Mouse (Mus musculus): ENCODE data around the gene Dnmt1. TPM values are rescaled to one million over a fixed set of nuclear protein-coding genes. Genes with fewer than 3 reads are reported as not detected.
A peak's percentile ranks its signal among the peaks of the same experiment; 100 is the strongest.

Gene Dnmt1
- total RNA-seq, 4 experiments from 2014 or later, result 32.9 to 38.4 (median 35.2) TPM

- no peak for DNase-seq (ENCODE audit: low spot score in 2 of 2)
Measured at GRCm38 (mm10) chr9:20976961-20977689, 17.4 kb upstream of the Dnmt1 start.

GRCm38 (mm10) chr9:20976216-20976960, 16.7 kb upstream of the Dnmt1 start, which contains the start of gene S1pr2:
Gene S1pr2 (minus strand): TSS chr9:20976781.
- peak; percentile 30 to 48 for DNase-seq (ENCODE audit: low spot score in 2 of 2)

GRCm38 (mm10) chr9:20975431-20976215, 15.9 kb upstream of the Dnmt1 start:
- peak in 1 of 2 experiments; percentile 13 for DNase-seq (ENCODE audit: low spot score in 2 of 2)

- DNase-seq (ENCODE audit: low spot score in 2 of 2), result no peak
Measured at GRCm38 (mm10) chr9:20973682-20974075, 14.0 kb upstream of the Dnmt1 start.

GRCm38 (mm10) chr9:20973001-20973681, 13.5 kb upstream of the Dnmt1 start:
- no peak for DNase-seq (ENCODE audit: low spot score in 2 of 2)

- DNase-seq (ENCODE audit: low spot score in 2 of 2), result peak; percentile 68 to 71
Measured at GRCm38 (mm10) chr9:20972141-20972992, 12.7 kb upstream of the Dnmt1 start.

GRCm38 (mm10) chr9:20971751-20972140, 12.1 kb upstream of the Dnmt1 start:
- no peak for DNase-seq (ENCODE audit: low spot score in 2 of 2)

GRCm38 (mm10) chr9:20966747-20967146, 7.1 kb upstream of the Dnmt1 start:
- no peak for DNase-seq (ENCODE audit: low spot score in 2 of 2)

- no peak for DNase-seq (ENCODE audit: low spot score in 2 of 2)
Measured at GRCm38 (mm10) chr9:20966008-20966407, 6.3 kb upstream of the Dnmt1 start.

- no peak for DNase-seq (ENCODE audit: low spot score in 2 of 2)
Measured at GRCm38 (mm10) chr9:20965606-20966005, 5.9 kb upstream of the Dnmt1 start.

GRCm38 (mm10) chr9:20961557-20961956, 1.9 kb upstream of the Dnmt1 start:
- no peak for DNase-seq (ENCODE audit: low spot score in 2 of 2)

GRCm38 (mm10) chr9:20956989-20957388, 2.7 kb downstream of the Dnmt1 start:
- DNase-seq (ENCODE audit: low spot score in 2 of 2), result no peak

GRCm38 (mm10) chr9:20952520-20953227, 7.0 kb downstream of the Dnmt1 start:
- DNase-seq (ENCODE audit: low spot score in 2 of 2), result peak; percentile 96 to 97

GRCm38 (mm10) chr9:20951966-20952519, 7.6 kb downstream of the Dnmt1 start:
- DNase-seq (ENCODE audit: low spot score in 2 of 2), result no peak

- DNase-seq (ENCODE audit: low spot score in 2 of 2), result no peak
Measured at GRCm38 (mm10) chr9:20951441-20951840, 8.2 kb downstream of the Dnmt1 start.

GRCm38 (mm10) chr9:20950419-20950818, 9.3 kb downstream of the Dnmt1 start:
- DNase-seq (ENCODE audit: low spot score in 2 of 2), result no peak

- DNase-seq (ENCODE audit: low spot score in 2 of 2), result no peak
Measured at GRCm38 (mm10) chr9:20946066-20946880, 13.4 kb downstream of the Dnmt1 start.

- DNase-seq (ENCODE audit: low spot score in 2 of 2), result no peak
Measured at GRCm38 (mm10) chr9:20944697-20945370, 14.9 kb downstream of the Dnmt1 start.

Data from layer of hippocampus, adult 8-10 months (tissue).